Mouse (Mus musculus): ENCODE results near the gene Scnn1a. TPM values are rescaled to one million over a fixed set of nuclear protein-coding genes. Genes with fewer than 3 reads are reported as not detected.

Gene Scnn1a
- polyA plus RNA-seq, 1 experiment from 2014 or later = 0.20 TPM

DNA sequence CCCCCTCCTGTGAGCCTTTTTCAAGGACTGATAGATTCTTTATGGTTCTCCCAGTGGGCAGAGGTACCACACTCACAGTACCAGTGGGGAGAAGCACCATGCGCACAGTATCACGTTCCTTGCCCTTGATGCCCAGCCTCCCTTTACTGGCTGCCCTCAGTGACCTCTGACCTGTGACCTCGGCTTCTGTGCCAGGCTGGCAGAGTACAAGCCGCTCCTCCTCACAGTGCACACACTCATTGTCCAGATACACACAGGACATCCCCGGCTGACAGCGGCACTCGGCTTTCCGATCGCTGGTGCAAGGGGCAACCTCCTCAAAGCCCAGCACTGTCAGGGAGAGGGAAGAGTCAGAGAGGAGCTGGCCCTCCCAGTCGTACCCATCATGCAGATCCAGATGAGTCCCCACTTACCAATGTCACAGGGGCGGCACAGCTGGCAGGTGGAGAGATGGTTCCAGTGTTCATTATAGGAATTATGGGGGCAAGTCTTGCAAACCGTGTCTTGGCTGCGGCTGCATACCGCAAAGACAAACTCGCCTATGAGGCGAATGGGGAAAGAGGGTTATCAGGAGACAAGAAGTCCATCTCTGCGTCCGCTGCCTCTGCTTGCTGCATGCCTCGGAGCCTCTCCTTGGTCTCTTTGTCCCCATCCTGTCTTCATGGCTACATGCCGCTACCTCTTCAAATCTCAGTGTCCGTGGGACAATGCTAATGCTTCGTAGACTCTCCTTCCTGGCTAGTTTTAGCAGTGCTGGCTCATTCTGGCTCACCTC, 7.7 kb upstream of the Scnn1a start:
- 74% methylated on average over 22 of the region's 22 CpGs for WGBS
- H3K4me1 ChIP-seq = peaks cover 38% of the 10 kb centered on the region
- DNase-seq (ENCODE audit: extremely low spot score, low spot score) = no peak
- peak overlapping the region; percentile 91 for H3K27ac ChIP-seq
- 0 out of 2 replicates have a peak, but pooled peaks cover 4% of the 10 kb centered on the region for H3K36me3 ChIP-seq (replicated peaks)
- no peaks in the 10 kb centered on the region for H3K9me3 ChIP-seq
- H3K4me3 ChIP-seq = peak overlapping the region; percentile 54
- peaks cover 44% of the 10 kb centered on the region for H3K27me3 ChIP-seq (ENCODE audit: poor library complexity, severe bottlenecking)

DNA sequence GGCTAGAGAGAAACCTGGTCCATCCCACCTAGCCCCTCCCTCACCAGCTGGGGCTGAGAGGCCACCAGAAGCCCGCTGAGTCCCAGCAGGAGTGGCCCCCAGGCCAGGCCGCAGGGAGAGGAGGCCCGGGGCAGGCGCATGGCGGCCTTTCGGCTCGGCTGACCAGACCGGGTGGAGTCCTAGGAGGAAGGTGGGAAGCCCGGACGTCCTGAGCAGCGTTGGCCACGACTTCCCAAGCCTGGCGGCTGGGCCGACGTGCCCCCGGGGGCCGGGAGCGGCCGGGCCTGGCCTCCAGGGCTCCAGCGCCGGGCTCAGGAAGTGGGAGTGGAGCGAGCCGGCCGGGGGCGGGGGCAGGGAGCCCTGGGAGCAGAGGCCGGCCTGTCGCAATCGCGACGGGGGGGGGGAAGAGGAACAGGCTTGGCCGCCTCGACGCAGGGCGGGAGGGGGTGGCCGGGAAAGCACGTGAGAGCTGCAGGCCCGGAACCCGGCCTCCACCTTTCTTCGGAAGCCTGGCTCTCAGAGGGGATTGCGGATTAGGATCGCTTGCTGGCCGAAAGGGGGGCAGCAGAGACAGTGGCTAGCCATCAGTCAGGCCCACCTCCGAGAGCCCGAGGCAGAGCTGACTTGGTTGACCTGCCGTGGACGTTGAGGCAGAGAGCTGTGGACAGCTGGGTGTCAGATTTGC, 6.8 kb upstream of the Scnn1a start, which contains the start of gene Ltbr:
Gene Ltbr (minus strand): TSS at position 340 of the 685 bp plus-strand sequence.
- DNase-seq (ENCODE audit: extremely low spot score, low spot score) = peak; percentile 63
- Histone ChIP-seq H3K36me3 (replicated peaks) (0 out of 2 replicates have a peak, but pooled peaks cover 4% of the 10 kb centered on the region), H3K4me3 (peak within 1 kb of the TSS; percentile 54), H3K27ac (peak within 1 kb of the TSS; percentile 91), H3K4me1 (peaks cover 37% of the 10 kb centered on the region), H3K9me3 (no peaks in the 10 kb centered on the region), H3K27me3 (ENCODE audit: poor library complexity, severe bottlenecking) (peaks cover 48% of the 10 kb centered on the region)
- WGBS = 2% methylated on average over 42 of the region's 46 CpGs

DNA sequence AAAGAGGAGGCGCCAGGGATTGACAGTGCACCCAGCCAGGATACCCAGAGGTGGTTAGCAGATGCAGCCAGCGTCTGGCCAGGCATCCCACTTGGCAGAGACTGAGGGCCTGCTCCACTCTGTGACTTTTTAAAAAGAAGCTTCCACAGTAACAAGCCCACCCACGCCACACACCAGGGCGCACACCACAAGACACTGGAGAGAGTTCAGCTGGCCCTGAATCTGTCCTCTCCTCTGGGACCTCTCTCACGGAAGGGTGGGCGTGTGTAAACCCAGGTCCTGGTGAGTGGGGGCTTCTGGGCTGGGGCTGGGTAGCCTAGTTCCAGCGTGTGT, 6.3 kb upstream of the Scnn1a start:
- Histone ChIP-seq H3K4me1 (peaks cover 32% of the 10 kb centered on the region), H3K36me3 (replicated peaks) (0 out of 2 replicates have a peak, but pooled peaks cover 4% of the 10 kb centered on the region), H3K4me3 (peak overlapping the region; percentile 54), H3K9me3 (no peaks in the 10 kb centered on the region), H3K27me3 (ENCODE audit: poor library complexity, severe bottlenecking) (peaks cover 53% of the 10 kb centered on the region), H3K27ac (peak overlapping the region; percentile 91)
- no peak for DNase-seq (ENCODE audit: extremely low spot score, low spot score)
- WGBS = 55% methylated on average over 7 of the region's 7 CpGs

DNA sequence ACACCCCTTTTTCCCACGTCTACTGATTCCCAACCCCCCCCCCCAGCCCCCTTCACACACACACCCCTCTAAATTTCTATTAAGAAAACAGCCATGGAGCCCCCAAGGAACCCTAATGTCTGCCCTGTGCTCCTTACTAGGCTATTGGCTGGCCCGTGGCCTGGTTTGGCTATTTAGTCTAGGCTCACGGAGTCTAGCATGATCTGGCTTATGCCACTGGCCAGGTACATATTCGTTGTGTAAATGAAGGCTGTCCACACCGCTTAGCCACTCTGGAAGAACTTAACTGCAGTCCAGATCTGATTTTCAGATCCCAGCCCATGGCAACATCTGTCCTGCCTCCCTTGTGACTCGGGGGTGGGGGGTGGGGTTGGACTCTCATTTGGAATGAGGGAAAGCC, 5.7 kb upstream of the Scnn1a start:
- 74% methylated on average over 6 of the region's 6 CpGs for WGBS
- no peak overlapping the region for H3K27ac ChIP-seq

DNA sequence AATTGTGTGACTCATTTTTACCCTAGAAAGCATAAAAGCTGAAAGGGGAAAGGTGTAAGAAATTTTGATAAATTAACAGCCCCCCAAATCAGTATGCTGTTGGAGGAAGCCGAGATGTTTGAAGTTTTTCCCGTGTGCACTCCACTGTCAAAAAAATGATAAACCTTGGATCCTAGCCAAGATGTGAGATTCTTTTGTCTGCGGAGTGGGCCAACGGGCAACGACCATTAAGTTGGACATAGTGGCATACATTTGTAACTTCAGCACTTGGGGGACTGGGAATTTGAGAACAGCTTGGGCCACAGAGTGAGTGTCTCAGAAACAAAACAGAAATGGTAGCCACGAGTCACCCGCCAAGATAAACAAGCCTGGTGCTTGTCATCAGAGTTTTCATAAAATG, 3.4 kb upstream of the Scnn1a start:
- peaks cover 37% of the 10 kb centered on the region for H3K4me1 ChIP-seq
- no peaks in the 10 kb centered on the region for H3K9me3 ChIP-seq
- H3K27ac ChIP-seq = no peak overlapping the region
- no peak for DNase-seq (ENCODE audit: extremely low spot score, low spot score)
- 0 out of 2 replicates have a peak, but pooled peaks cover under 1% of the 10 kb centered on the region for H3K36me3 ChIP-seq (replicated peaks)
- H3K27me3 ChIP-seq (ENCODE audit: poor library complexity, severe bottlenecking) = peaks cover 79% of the 10 kb centered on the region
- no peak overlapping the region for H3K4me3 ChIP-seq
- 84% methylated on average over 7 of the region's 7 CpGs for WGBS

More for the DNA sequence above, 5.7 kb upstream of the Scnn1a start:
- Histone ChIP-seq H3K4me1 (peaks cover 26% of the 10 kb centered on the region), H3K27me3 (ENCODE audit: poor library complexity, severe bottlenecking) (peaks cover 59% of the 10 kb centered on the region), H3K9me3 (no peaks in the 10 kb centered on the region), H3K36me3 (replicated peaks) (0 out of 2 replicates have a peak, but pooled peaks cover 4% of the 10 kb centered on the region), H3K4me3 (no peak overlapping the region)
- DNase-seq (ENCODE audit: extremely low spot score, low spot score) = no peak

DNA sequence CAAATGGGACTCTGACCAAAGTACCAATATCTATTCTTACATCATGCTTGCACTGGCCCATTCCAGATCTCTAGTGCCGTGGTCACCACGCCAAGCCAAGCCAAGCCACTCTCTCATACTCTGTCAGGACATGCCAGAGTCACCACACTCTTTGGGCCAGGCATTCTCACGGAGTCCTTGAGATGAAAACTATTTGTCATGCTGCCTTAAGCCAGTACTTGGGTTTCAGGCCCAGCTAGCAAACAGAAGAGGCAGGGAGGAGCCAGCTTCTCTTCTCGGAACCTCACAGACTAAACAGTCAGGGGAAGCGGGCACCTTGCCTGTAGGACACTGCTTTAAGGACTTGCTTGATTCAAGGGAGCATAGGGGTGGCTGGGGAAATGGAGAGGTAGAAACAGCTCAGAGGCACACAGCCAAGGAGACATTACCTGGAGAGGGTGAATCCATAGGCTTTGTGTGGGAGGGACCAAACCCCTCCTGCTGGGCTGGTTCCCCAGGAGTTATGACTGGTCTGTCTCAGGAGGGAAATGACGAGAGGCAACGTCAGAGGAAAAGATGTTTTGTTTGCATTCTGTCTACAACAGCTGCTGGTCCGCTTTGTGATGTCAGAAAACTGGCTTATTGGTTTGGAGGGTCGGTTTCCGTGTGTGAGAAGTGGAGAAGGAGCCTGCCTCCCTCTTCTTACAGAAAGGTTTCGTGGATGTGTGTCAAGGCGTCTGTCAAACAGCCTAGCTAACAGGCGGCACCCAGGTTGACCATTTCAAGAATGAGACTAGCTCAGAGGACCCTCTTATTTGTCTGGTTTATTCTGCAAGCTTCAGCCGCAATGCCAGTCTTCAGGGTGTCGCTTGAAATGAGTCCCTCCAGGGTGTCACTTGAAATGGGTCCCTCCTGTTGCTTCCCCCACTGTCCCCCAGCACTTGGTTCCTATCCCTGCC, 1.2 kb upstream of the Scnn1a start:
- DNase-seq (ENCODE audit: extremely low spot score, low spot score) = no peak
- Histone ChIP-seq H3K4me3 (no peak overlapping the region), H3K36me3 (replicated peaks) (no peaks in the 10 kb centered on the region), H3K9me3 (no peaks in the 10 kb centered on the region), H3K4me1 (peaks cover 17% of the 10 kb centered on the region), H3K27me3 (ENCODE audit: poor library complexity, severe bottlenecking) (peaks cover 78% of the 10 kb centered on the region), H3K27ac (no peak overlapping the region)
- WGBS = 75% methylated on average over 15 of the region's 15 CpGs

DNA sequence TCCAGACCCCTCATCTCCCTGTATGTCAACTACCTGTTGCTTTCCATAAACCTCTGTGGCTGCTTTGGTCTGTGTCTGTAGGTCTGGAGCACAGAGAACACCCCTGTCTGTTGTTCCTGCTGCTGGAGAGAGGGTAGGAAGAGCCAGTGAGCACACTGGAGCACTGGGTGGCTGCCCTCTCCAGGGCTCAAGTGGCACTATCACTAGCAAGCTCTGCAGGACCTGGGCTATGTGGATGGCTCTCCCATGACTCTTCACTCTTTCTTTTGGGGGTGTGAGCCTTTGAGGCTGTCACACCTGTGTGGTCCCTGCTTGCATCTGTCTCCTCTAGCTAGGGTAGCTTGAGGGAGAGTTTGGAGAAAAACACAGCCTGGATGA, 551 bp upstream of the Scnn1a start:
- no peak overlapping the region for H3K4me3 ChIP-seq
- DNase-seq (ENCODE audit: extremely low spot score, low spot score) = no peak
- H3K4me1 ChIP-seq = peaks cover 13% of the 10 kb centered on the region
- H3K36me3 ChIP-seq (replicated peaks) = no peaks in the 10 kb centered on the region
- no peaks in the 10 kb centered on the region for H3K9me3 ChIP-seq
- peaks cover 78% of the 10 kb centered on the region for H3K27me3 ChIP-seq (ENCODE audit: poor library complexity, severe bottlenecking)
- no peak overlapping the region for H3K27ac ChIP-seq

DNA sequence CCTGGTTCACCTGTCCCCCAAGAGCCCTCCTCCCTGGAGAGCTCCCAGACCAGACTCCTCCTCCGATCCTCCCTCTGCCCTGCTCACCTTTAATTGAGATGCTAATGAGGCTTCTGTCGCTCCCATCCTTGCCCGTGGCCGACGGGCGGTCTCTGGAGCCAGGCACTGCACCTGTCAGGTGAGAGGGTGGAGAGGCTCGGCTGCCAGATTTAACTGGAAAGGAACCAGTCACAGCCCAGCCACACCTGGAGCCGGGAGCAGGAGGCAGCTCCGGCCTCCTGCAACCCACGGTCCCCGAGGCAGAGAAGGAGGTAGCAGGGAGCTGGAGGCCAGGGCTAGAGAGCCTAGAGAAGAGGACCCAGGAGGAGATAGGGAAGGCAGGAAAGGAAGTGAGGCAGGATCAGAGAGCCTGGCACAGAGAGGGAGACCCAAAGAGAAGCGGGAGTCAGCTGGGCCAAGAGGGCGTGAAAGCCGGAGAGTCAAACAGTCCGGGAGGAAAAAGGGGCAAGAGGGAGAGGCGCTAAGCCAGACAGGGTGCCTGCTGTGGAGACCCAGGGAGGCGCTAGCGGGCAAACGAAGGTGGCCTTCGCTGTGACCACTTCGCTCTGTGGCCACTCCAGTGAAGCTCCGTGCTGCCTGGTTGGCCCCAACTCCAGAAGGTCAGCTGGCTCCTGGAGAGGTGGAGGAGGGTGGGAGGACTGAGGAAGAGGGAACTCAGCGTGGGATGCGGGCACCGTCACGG, 826 bp downstream of the Scnn1a start:
- Histone ChIP-seq H3K36me3 (replicated peaks) (no peaks in the 10 kb centered on the region), H3K9me3 (no peaks in the 10 kb centered on the region), H3K27me3 (ENCODE audit: poor library complexity, severe bottlenecking) (peaks cover 72% of the 10 kb centered on the region), H3K27ac (no peak overlapping the region), H3K4me1 (peaks cover 13% of the 10 kb centered on the region), H3K4me3 (no peak overlapping the region; the same call in 1 of the 2 replicates)
- no peak for DNase-seq (ENCODE audit: extremely low spot score, low spot score)
- 4% methylated on average over 26 of the region's 26 CpGs for WGBS

DNA sequence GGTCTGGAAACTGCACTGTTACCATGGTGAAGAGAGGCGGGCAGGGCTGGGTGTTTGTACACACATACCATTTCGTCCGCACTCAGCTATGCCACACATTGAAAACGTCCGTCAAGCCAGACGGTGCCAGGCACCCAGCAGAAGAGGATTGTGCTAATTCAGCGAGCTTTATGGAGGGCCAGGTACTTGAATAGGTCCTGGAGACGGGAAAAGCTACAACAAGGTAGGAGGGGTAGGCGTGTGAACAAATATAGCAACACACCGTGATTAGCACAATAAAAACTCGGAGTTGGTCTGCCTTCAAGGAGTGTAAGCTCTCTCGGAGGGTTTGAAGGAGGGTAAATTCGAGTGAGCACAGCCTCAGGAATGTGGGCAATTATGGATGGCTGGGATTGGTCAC, 2.3 kb downstream of the Scnn1a start:
- 73% methylated on average over 13 of the region's 13 CpGs for WGBS
- H3K27me3 ChIP-seq (ENCODE audit: poor library complexity, severe bottlenecking) = peaks cover 68% of the 10 kb centered on the region
- H3K27ac ChIP-seq = no peak overlapping the region
- DNase-seq (ENCODE audit: extremely low spot score, low spot score) = no peak
- no peaks in the 10 kb centered on the region for H3K9me3 ChIP-seq
- no peak overlapping the region for H3K4me3 ChIP-seq
- no peaks in the 10 kb centered on the region for H3K36me3 ChIP-seq (replicated peaks)
- peaks cover 13% of the 10 kb centered on the region for H3K4me1 ChIP-seq

DNA sequence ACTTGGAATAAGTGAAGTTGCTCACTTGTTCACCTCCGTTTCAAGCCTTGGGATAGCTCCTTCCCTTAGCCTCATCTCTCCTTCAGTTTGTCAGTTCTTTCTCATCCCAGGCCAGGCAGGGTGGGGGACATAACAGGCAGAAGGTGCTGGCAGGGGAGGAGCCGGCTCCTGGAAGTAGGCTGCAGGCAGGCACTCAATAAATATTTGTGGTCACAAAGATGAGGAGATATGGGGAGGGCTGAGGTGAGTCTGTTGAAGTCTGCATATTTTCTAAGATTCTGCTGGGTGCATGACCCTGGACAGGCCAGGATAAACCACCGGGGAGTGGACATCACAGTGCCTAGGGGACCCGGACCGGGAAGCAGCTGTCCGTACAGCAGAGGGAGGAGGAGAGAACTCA, 3.1 kb downstream of the Scnn1a start:
- H3K4me3 ChIP-seq = no peak overlapping the region
- no peak for DNase-seq (ENCODE audit: extremely low spot score, low spot score)
- H3K36me3 ChIP-seq (replicated peaks) = no peaks in the 10 kb centered on the region
- no peaks in the 10 kb centered on the region for H3K9me3 ChIP-seq
- H3K4me1 ChIP-seq = peaks cover 13% of the 10 kb centered on the region
- no peak overlapping the region for H3K27ac ChIP-seq
- WGBS = 63% methylated on average over 6 of the region's 6 CpGs
- H3K27me3 ChIP-seq (ENCODE audit: poor library complexity, severe bottlenecking) = peaks cover 64% of the 10 kb centered on the region

DNA sequence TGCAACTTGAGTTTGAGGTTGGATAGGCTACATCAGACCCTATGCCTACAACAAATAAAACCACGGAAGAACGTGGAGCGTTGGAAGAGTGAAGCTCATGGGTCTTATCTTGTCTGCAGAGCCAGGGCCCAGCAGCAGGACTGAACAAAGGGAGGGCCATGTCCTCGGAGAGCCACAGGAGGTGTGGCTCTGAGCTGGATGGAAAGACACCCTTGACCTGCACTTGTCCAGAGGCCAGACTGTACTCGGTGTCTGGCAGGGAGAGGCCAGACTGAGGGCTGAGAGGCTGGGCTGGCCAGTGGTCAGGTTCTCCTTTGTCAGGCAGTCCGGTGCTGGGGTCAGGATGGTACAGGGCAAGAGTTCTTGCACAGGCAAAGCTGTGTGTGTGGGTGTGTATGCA, 4.9 kb downstream of the Scnn1a start:
- peaks cover 17% of the 10 kb centered on the region for H3K4me1 ChIP-seq
- peaks cover 56% of the 10 kb centered on the region for H3K27me3 ChIP-seq (ENCODE audit: poor library complexity, severe bottlenecking)
- 78% methylated on average over 6 of the region's 6 CpGs for WGBS
- H3K9me3 ChIP-seq = no peaks in the 10 kb centered on the region
- no peaks in the 10 kb centered on the region for H3K36me3 ChIP-seq (replicated peaks)
- H3K4me3 ChIP-seq = no peak overlapping the region
- no peak for DNase-seq (ENCODE audit: extremely low spot score, low spot score)
- H3K27ac ChIP-seq = no peak overlapping the region

DNA sequence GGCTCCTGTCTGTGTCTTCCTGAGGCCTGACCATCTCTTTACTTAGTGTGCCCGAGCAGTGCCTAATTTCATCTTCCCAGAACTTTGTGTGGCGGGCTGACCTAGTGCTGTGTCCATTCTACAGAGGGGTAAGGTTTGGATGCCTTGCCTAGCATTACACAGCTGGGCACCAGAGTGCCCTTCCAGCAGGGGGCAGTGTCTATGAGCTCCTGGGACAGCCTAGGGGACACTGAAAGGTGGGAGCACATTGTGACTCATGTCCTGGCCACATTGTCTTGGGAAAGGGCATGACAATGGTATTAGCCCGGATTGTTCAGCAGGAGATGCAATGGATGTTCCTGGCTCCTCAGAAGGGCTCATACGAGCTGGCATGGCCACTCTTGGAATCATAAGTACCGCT, 7.8 kb downstream of the Scnn1a start:
- no peak overlapping the region for H3K27ac ChIP-seq
- WGBS = 81% methylated on average over 5 of the region's 5 CpGs
- H3K9me3 ChIP-seq = no peaks in the 10 kb centered on the region
- H3K36me3 ChIP-seq (replicated peaks) = no peaks in the 10 kb centered on the region
- no peak for DNase-seq (ENCODE audit: extremely low spot score, low spot score)
- H3K4me3 ChIP-seq = no peak overlapping the region
- peaks cover 12% of the 10 kb centered on the region for H3K4me1 ChIP-seq
- H3K27me3 ChIP-seq (ENCODE audit: poor library complexity, severe bottlenecking) = peaks cover 28% of the 10 kb centered on the region
